Mouse (Mus musculus) myocyte (in vitro differentiated cells): ENCODE results near the gene Rest.

Source experiments
- CEBPB ChIP-seq: IDR thresholded peaks from 2 replicates; pipeline ENCODE4 v1.6.1; 2011; ENCODE audit warnings: mild to moderate bottlenecking, moderate library complexity; ENCODE audit not compliant: poor library complexity, insufficient read depth, severe bottlenecking
- E2F4 ChIP-seq: IDR thresholded peaks from one replicate; pipeline ENCODE4 v1.6.1; 2011; ENCODE audit warnings: mild to moderate bottlenecking, control low read depth, moderate library complexity; ENCODE audit not compliant: insufficient read depth
- MAX ChIP-seq: IDR thresholded peaks from one replicate; pipeline ENCODE4 v1.6.1; 2011; ENCODE audit warnings: low read depth, mild to moderate bottlenecking, control low read depth
- MYOD1 ChIP-seq, 3 experiments: IDR thresholded peaks; one replicate each; pipeline ENCODE4 v1.6.1; 2011; ENCODE audit warnings: control low read depth in 2 of 3, low read depth in 2 of 3, mild to moderate bottlenecking in 2 of 3, moderate library complexity in 1 of 3; ENCODE audit not compliant: insufficient read length in 2 of 3, control insufficient read depth in 1 of 3
- MYOG ChIP-seq, 3 experiments: IDR thresholded peaks; one replicate each; pipeline ENCODE4 v1.6.1; 2011; ENCODE audit warnings: control low read depth in 2 of 3, low read depth in 2 of 3, mild to moderate bottlenecking in 2 of 3; ENCODE audit not compliant: insufficient read length in 2 of 3, control insufficient read depth in 1 of 3, insufficient read depth in 1 of 3
- POLR2A ChIP-seq: IDR thresholded peaks from one replicate; pipeline ENCODE4 v1.6.1; 2011; ENCODE audit warnings: low read depth, mild to moderate bottlenecking, control low read depth, moderate library complexity; ENCODE audit not compliant: insufficient read length
- REST ChIP-seq: IDR thresholded peaks from one replicate; pipeline ENCODE4 v1.6.1; 2011; ENCODE audit warnings: mild to moderate bottlenecking, control low read depth, moderate library complexity; ENCODE audit not compliant: insufficient read depth, insufficient read length
- TCF12 ChIP-seq: IDR thresholded peaks from one replicate; pipeline ENCODE4 v1.6.1; 2011; ENCODE audit warnings: mild to moderate bottlenecking, control low read depth; ENCODE audit not compliant: poor library complexity, insufficient read depth, severe bottlenecking
- USF1 ChIP-seq: IDR thresholded peaks from one replicate; pipeline ENCODE4 v1.6.1; 2011; ENCODE audit warnings: low read depth, mild to moderate bottlenecking, control low read depth, moderate library complexity

DNA sequence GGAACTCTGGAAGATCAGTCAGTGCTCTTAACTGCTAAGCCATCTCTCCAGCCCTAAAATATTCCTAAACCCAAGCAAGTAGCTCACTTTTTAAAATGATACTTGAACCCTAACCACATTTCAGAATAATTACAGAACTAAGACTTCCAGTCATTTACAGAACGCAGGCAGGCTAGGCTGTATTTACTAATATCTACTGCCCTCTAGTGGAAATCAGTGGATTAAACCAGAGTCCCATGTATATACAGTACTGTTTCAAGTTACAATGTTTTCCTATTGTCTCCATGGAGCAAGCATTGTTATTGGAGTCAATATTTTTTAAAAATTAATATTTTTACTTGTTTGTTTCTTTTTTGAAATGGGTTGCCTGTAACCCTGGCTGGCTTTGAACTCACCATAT is 36.3 kb upstream of the Rest start:
- TF ChIP-seq POLR2A (no peak), REST (no peak), MAX (no peak), E2F4 (no peak), USF1 (no peak), MYOG (IDR thresholded peaks at IDR 0.05; ENCODE audit: control insufficient read depth in 1 of 3, insufficient read depth in 1 of 3, insufficient read length in 2 of 3, low read depth in 2 of 3) (no peak), CEBPB (no peak), TCF12 (no peak), MYOD1 (IDR thresholded peaks at IDR 0.05; ENCODE audit: control insufficient read depth in 1 of 3, insufficient read length in 2 of 3, low read depth in 2 of 3) (no peak)
